ENCODE assay signal across 8 mouse cellular contexts in the genomic region with DNA sequence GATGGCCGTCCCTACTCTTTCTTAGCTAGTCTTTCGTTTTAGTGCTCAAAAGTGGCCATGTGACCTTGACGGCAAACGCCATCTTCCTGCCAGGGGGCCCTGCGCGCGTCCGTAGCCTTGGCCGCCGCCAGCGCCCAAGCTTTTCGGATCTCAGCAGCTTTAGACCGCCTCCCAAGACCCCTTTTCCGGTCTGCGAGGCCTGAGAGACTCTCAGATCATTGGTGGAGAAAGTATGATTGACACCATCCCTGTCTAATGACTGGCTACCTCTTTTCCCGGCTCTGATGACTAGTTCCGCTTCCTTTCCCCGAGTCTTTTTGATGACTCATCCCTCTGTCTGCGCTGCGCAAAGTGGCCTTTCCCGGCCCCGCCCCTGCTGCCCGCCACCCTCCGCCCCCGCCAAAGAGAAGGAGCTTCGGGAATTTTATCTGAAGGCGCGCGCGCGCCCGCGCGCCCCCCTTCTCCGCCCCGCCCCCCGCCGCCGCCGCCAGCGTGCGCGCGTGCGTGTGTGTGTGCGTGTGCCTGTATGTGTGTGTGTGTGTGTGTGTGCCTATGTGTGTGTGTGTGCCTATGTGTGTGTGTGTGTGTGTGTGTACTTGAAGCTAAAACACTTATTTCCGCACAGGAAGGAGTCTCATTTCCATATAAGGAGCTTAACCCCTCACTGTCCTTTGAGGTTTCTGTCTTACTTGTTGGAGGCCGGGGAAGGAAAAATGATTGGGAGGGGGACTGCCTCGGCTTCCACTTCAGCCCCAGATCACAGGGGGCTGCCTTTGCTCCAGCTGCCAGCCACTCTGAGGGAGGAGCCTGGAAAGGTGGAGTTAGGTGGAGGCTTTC. TPM values are rescaled to one million over a fixed set of nuclear protein-coding genes. Genes with fewer than 3 reads are reported as not detected.
DNase-seq lines count a peak whose midpoint lies in the region; ATAC-seq and TF ChIP-seq lines count a peak whose summit lies in the region.

No protein-coding gene starts in this region.

- 18% methylated on average over 46 of the region's 49 CpGs for WGBS in forebrain, embryonic 10.5 days
- 14% methylated on average over 45 of the region's 49 CpGs for WGBS in heart, embryonic 15.5 days
- WGBS in liver, embryonic 14.5 days (ENCODE audit: insufficient replicate concordance): 15% methylated on average over 41 of the region's 49 CpGs
- WGBS in neural tube, embryonic 11.5 days: 16% methylated on average over 28 of the region's 49 CpGs
- WGBS in stomach, postnatal 0 days: 11% methylated on average over 31 of the region's 49 CpGs

- H3K27ac ChIP-seq in forebrain, embryonic 10.5 days: peak overlapping the region; percentile 89
- H3K27ac ChIP-seq in heart, embryonic 15.5 days: peak overlapping the region; percentile 89
- peak overlapping the region; percentile 83 for H3K27ac ChIP-seq in liver, embryonic 14.5 days
- peak overlapping the region; percentile 79 for H3K27ac ChIP-seq in neural tube, embryonic 11.5 days (ENCODE audit: low read depth, low read length)
- peak overlapping the region; percentile 92 for H3K27ac ChIP-seq in stomach, postnatal 0 days (replicated peaks)

- peak; percentile 94 for ATAC-seq in heart, embryonic 15.5 days (replicated peaks; ENCODE audit: insufficient number of reproducible peaks, insufficient read depth, low FRiP score, low read depth)
- peak; percentile 97 for ATAC-seq in liver, embryonic 14.5 days (ENCODE audit: insufficient read depth)
- peak; percentile 94 for ATAC-seq in neural tube, embryonic 11.5 days (ENCODE audit: insufficient read depth, low FRiP score, low TSS enrichment)
- ATAC-seq in stomach, postnatal 0 days (ENCODE audit: low FRiP score, low TSS enrichment): peak; percentile 98

- H3K36me3 ChIP-seq in forebrain, embryonic 10.5 days (replicated peaks): no peaks in the 10 kb centered on the region
- H3K36me3 ChIP-seq in heart, embryonic 15.5 days: no peaks in the 10 kb centered on the region
- H3K36me3 ChIP-seq in liver, embryonic 14.5 days (replicated peaks; ENCODE audit: control insufficient read depth, insufficient read depth, low read depth): no peaks in the 10 kb centered on the region
- no peaks in the 10 kb centered on the region for H3K36me3 ChIP-seq in neural tube, embryonic 11.5 days (ENCODE audit: control insufficient read depth, insufficient read depth, low read length)
- H3K36me3 ChIP-seq in stomach, postnatal 0 days (ENCODE audit: control insufficient read depth, insufficient read depth, low read length): no peaks in the 10 kb centered on the region

- peaks cover 16% of the 10 kb centered on the region for H3K4me1 ChIP-seq in forebrain, embryonic 10.5 days
- H3K4me1 ChIP-seq in heart, embryonic 15.5 days (replicated peaks): peaks cover 2% of the 10 kb centered on the region; the same call in 1 of the 2 replicates
- peaks cover 0 to 10% of the 10 kb centered on the region in 2 experiments; a peak in 2 of 4 replicates for H3K4me1 ChIP-seq in liver, embryonic 14.5 days (replicated peaks; ENCODE audit: control insufficient read depth in 2 of 2, insufficient read depth in 2 of 2, low read length in 1 of 2)
- H3K4me1 ChIP-seq in neural tube, embryonic 11.5 days (ENCODE audit: control insufficient read depth, insufficient read depth, low read length): no peaks in the 10 kb centered on the region
- H3K4me1 ChIP-seq in stomach, postnatal 0 days (replicated peaks; ENCODE audit: control insufficient read depth, insufficient read depth): no peaks in the 10 kb centered on the region

- TF ChIP-seq EP300 in liver, embryonic 14.5 days (IDR thresholded peaks at IDR 0.05; ENCODE audit: low read depth): no peak
- TF ChIP-seq EP300 in stomach, postnatal 0 days (optimal IDR thresholded peaks at IDR 0.05): no peak

- peaks cover under 1% of the 10 kb centered on the region; the same call in 1 of the 2 replicates for H3K27me3 ChIP-seq in forebrain, embryonic 10.5 days (ENCODE audit: poor library complexity, severe bottlenecking)
- H3K27me3 ChIP-seq in heart, embryonic 15.5 days: no peaks in the 10 kb centered on the region
- H3K27me3 ChIP-seq in liver, embryonic 14.5 days (ENCODE audit: control insufficient read depth, insufficient read depth, low read length): no peaks in the 10 kb centered on the region
- H3K27me3 ChIP-seq in neural tube, embryonic 11.5 days (ENCODE audit: control insufficient read depth, insufficient read depth, low read length): no peaks in the 10 kb centered on the region
- H3K27me3 ChIP-seq in stomach, postnatal 0 days (ENCODE audit: control insufficient read depth, insufficient read depth, low read length): no peaks in the 10 kb centered on the region

- DNase-seq in CD8-positive naive resting alpha-beta T cell, adult 2 months (ENCODE audit: low read depth in 2 of 2, low spot score in 2 of 2): peak; percentile 72 to 75
- DNase-seq in c-Kit-positive CD71-negative TER-119-negative erythroid progenitor cells, embryonic 14.5 days (ENCODE audit: low read depth): peak; percentile 78
- DNase-seq in forebrain, embryonic 10.5 days (ENCODE audit: extremely low spot score, low spot score): peak; percentile 86
- peak; percentile 80 to 94 for DNase-seq in kidney, postnatal 25 days
- DNase-seq in liver, embryonic 14.5 days (ENCODE audit: low read depth in 3 of 3, low spot score in 3 of 3): peak; percentile 89 to 91 (median 91)
- DNase-seq in neural tube, embryonic 11.5 days (ENCODE audit: low spot score): peak; percentile 88
- DNase-seq in stomach, postnatal 0 days (ENCODE audit: low spot score): peak; percentile 89

- peak overlapping the region; percentile 47 for H3K4me3 ChIP-seq in forebrain, embryonic 10.5 days
- peak overlapping the region; percentile 46 for H3K4me3 ChIP-seq in heart, embryonic 15.5 days
- H3K4me3 ChIP-seq in liver, embryonic 14.5 days (ENCODE audit: insufficient read depth in 1 of 2, low read depth in 2 of 2, low read length in 2 of 2): peak overlapping the region; percentile 58 to 80
- H3K4me3 ChIP-seq in neural tube, embryonic 11.5 days (ENCODE audit: low read depth, low read length): peak overlapping the region; percentile 23; the same call in 1 of the 2 replicates
- H3K4me3 ChIP-seq in stomach, postnatal 0 days (ENCODE audit: low read depth, low read length): peak overlapping the region; percentile 38

- peak overlapping the region; percentile 57 for H3K9ac ChIP-seq in heart, embryonic 15.5 days
- peak overlapping the region; percentile 80 for H3K9ac ChIP-seq in liver, embryonic 14.5 days (replicated peaks)
- H3K9ac ChIP-seq in neural tube, embryonic 11.5 days (ENCODE audit: low read length): peak overlapping the region; percentile 47; the same call in 1 of the 2 replicates
- peak overlapping the region; percentile 55 for H3K9ac ChIP-seq in stomach, postnatal 0 days (ENCODE audit: low read length)

- no peak for TF ChIP-seq CTCF in liver, embryonic 14.5 days (IDR thresholded peaks at IDR 0.05; ENCODE audit: low read depth)
- no peak for TF ChIP-seq CTCF in stomach, postnatal 0 days (IDR thresholded peaks at IDR 0.05; ENCODE audit: low read depth)

- no peaks in the 10 kb centered on the region for H3K9me3 ChIP-seq in forebrain, embryonic 10.5 days
- H3K9me3 ChIP-seq in heart, embryonic 15.5 days (replicated peaks): no peaks in the 10 kb centered on the region
- H3K9me3 ChIP-seq in liver, embryonic 14.5 days (ENCODE audit: control insufficient read depth, low read length): no peaks in the 10 kb centered on the region
- no peaks in the 10 kb centered on the region for H3K9me3 ChIP-seq in neural tube, embryonic 11.5 days (ENCODE audit: control insufficient read depth, low read length)
- no peaks in the 10 kb centered on the region for H3K9me3 ChIP-seq in stomach, postnatal 0 days (ENCODE audit: control insufficient read depth, low read length)

- peak overlapping the region; percentile 68 for H3K4me2 ChIP-seq in heart, embryonic 15.5 days
- H3K4me2 ChIP-seq in liver, embryonic 14.5 days (ENCODE audit: low read depth): peak overlapping the region; percentile 76
- peak overlapping the region; percentile 41 for H3K4me2 ChIP-seq in neural tube, embryonic 11.5 days (ENCODE audit: low read depth)
- peak overlapping the region; percentile 49 for H3K4me2 ChIP-seq in stomach, postnatal 0 days (replicated peaks; ENCODE audit: low read depth)

RNA-seq across cellular contexts. Expression of a gene that starts 33.6 kb away (rescaled TPM):
- polyA plus RNA-seq in forebrain, embryonic 10.5 days (2016; fragmentation: Nextera tagmentation; extraction: Ambion mirVana): 9.6 and 11.1 TPM in 2 replicates
- 1.7 and 3.3 TPM in 2 replicates for polyA plus RNA-seq in heart, embryonic 15.5 days (2015; fragmentation: Nextera tagmentation; extraction: Ambion mirVana)
- polyA plus RNA-seq in liver, embryonic 14.5 days (2012; rRNA removed): 0.03 and 0.06 TPM in 2 replicates
- 0.05 and 0.08 TPM in 2 replicates for polyA plus RNA-seq in liver, embryonic 14.5 days (2014; fragmentation: Nextera tagmentation; extraction: Ambion mirVana)
- 24.0 and 25.1 TPM in 2 replicates for polyA plus RNA-seq in neural tube, embryonic 11.5 days (2014; fragmentation: Nextera tagmentation; extraction: Ambion mirVana)
- polyA plus RNA-seq in stomach, postnatal 0 days (2015; fragmentation: Nextera tagmentation; extraction: Ambion mirVana): 1.7 TPM in 2 replicates

RNA-seq across cellular contexts. Expression of a gene that starts 43.6 kb away (rescaled TPM):
- polyA plus RNA-seq in forebrain, embryonic 10.5 days (2016; fragmentation: Nextera tagmentation; extraction: Ambion mirVana): not detected in 2 replicates
- polyA plus RNA-seq in heart, embryonic 15.5 days (2015; fragmentation: Nextera tagmentation; extraction: Ambion mirVana): 0.21 and 0.91 TPM in 2 replicates
- 42.1 and 62.5 TPM in 2 replicates for polyA plus RNA-seq in liver, embryonic 14.5 days (2012; rRNA removed)
- polyA plus RNA-seq in liver, embryonic 14.5 days (2014; fragmentation: Nextera tagmentation; extraction: Ambion mirVana): 52.5 and 56.6 TPM in 2 replicates
- polyA plus RNA-seq in neural tube, embryonic 11.5 days (2014; fragmentation: Nextera tagmentation; extraction: Ambion mirVana): not detected in 2 replicates
- polyA plus RNA-seq in stomach, postnatal 0 days (2015; fragmentation: Nextera tagmentation; extraction: Ambion mirVana): 49.0 and 52.2 TPM in 2 replicates

RNA-seq across cellular contexts. Expression of a gene that starts 58.8 kb away (rescaled TPM):
- polyA plus RNA-seq in forebrain, embryonic 10.5 days (2016; fragmentation: Nextera tagmentation; extraction: Ambion mirVana): 33.8 and 38.6 TPM in 2 replicates
- 17.0 and 24.2 TPM in 2 replicates for polyA plus RNA-seq in heart, embryonic 15.5 days (2015; fragmentation: Nextera tagmentation; extraction: Ambion mirVana)
- polyA plus RNA-seq in liver, embryonic 14.5 days (2012; rRNA removed): 34.3 and 37.8 TPM in 2 replicates
- polyA plus RNA-seq in liver, embryonic 14.5 days (2014; fragmentation: Nextera tagmentation; extraction: Ambion mirVana): 21.9 and 27.5 TPM in 2 replicates
- polyA plus RNA-seq in neural tube, embryonic 11.5 days (2014; fragmentation: Nextera tagmentation; extraction: Ambion mirVana): 37.1 and 41.2 TPM in 2 replicates
- 10.1 and 11.7 TPM in 2 replicates for polyA plus RNA-seq in stomach, postnatal 0 days (2015; fragmentation: Nextera tagmentation; extraction: Ambion mirVana)

Comparison
In these comparisons a context has a peak if more than half of its experiments do, and no peak if none do; other contexts are left out.
1. Peak in every context shown above with its lines: DNase-seq, ATAC-seq, H3K4me3 ChIP-seq and H3K27ac ChIP-seq.
2. RNA of a gene that starts 43.6 kb away (polyA plus RNA-seq): 42.1 to 62.5 TPM in liver, embryonic 14.5 days and 49.0 to 52.2 TPM in stomach, postnatal 0 days; 0.21 to 0.91 TPM in heart, embryonic 15.5 days, not detected in neural tube, embryonic 11.5 days and not detected in forebrain, embryonic 10.5 days; every median in the first group is over 10 times any median in the second.